Mouse (Mus musculus) midbrain, embryonic 14.5 days (tissue): ENCODE results near the gene Snap47. TPM values are rescaled to one million over a fixed set of nuclear protein-coding genes. Genes with fewer than 3 reads are reported as not detected.
A peak's percentile ranks its signal among the peaks of the same experiment; 100 is the strongest.
"Not testable (repeated sequence)": the region's sequence is repeated elsewhere in the genome, so short reads cannot be mapped to it uniquely, and the experiment has no call there.

Source experiments
- ATAC-seq: fragments of 200-750 bp; cut with Nextera tagmentation; 2 replicates; pipeline ENCODE4 v1.8.0; 2017; ENCODE audit warnings: moderate number of reproducible peaks, moderate library complexity; ENCODE audit not compliant: low FRiP score, low TSS enrichment
- DNase-seq: peaks from one replicate; pipeline ENCODE4 v3.0.0-alpha.2; 2015
- H3K27ac ChIP-seq: fragments of 300-500 bp; sonication (generic); replicated peaks from 2 replicates; pipeline ENCODE4 v1.5.1; 2014; ENCODE audit warnings: mild to moderate bottlenecking, low read depth, low read length, moderate library complexity
- H3K27me3 ChIP-seq: fragments of 300-500 bp; sonication (generic); 2 replicates; pipeline ENCODE4 v1.6.1; 2014; ENCODE audit warnings: low read length, control low read depth, mixed read lengths; ENCODE audit not compliant: control insufficient read depth, insufficient read depth
- H3K36me3 ChIP-seq: fragments of 300-500 bp; sonication (generic); 2 replicates; pipeline ENCODE4 v1.6.1; 2014; ENCODE audit warnings: low read length, control low read depth; ENCODE audit not compliant: control insufficient read depth, insufficient read depth
- H3K4me1 ChIP-seq: fragments of 300-500 bp; sonication (generic); 2 replicates; pipeline ENCODE4 v1.6.1; 2014; ENCODE audit warnings: mild to moderate bottlenecking, antibody characterized with exemption, low read length, control low read depth; ENCODE audit not compliant: control insufficient read depth, insufficient read depth
- H3K4me2 ChIP-seq: fragments of 300-500 bp; sonication (generic); 2 replicates; pipeline ENCODE4 v1.6.1; 2014; ENCODE audit warnings: mild to moderate bottlenecking, low read length, moderate library complexity
- H3K4me3 ChIP-seq: fragments of 300-500 bp; sonication (generic); replicated peaks from 2 replicates; pipeline ENCODE4 v1.5.1; 2014; ENCODE audit warnings: low read depth, low read length
- H3K9ac ChIP-seq: fragments of 300-500 bp; sonication (generic); replicated peaks from 2 replicates; pipeline ENCODE4 v1.6.1; 2014; ENCODE audit warnings: mild to moderate bottlenecking, low read length, moderate library complexity
- H3K9me3 ChIP-seq: fragments of 300-500 bp; sonication (generic); 2 replicates; pipeline ENCODE4 v1.6.1; 2016; ENCODE audit warnings: low read length, control low read depth, mixed read lengths; ENCODE audit not compliant: control insufficient read depth
- WGBS: fragments of 180-500 bp; shearing (Covaris S2); extraction: QIAGEN DNeasy Blood & Tissue Kit; methylation state at CpG from one replicate; pipeline ENCODE4 v1.1.7; 2014; 5-methylcytosine and 5-hydroxymethylcytosine counted together
- polyA plus RNA-seq: library from polyadenylated mRNA; unstranded; fragments of >200 nt; fragmentation: Nextera tagmentation; extraction: Ambion mirVana; gene quantifications from 2 replicates; pipeline ENCODE4 v1.2.1, GENCODE M21; 2014

Gene Snap47
- polyA plus RNA-seq, 1 experiment from 2014 or later, result 525 TPM

GRCm38 (mm10) chr11:59377999-59378398 lies 73.0 kb downstream of the Snap47 start:
- Histone ChIP-seq H3K4me3 (no peak overlapping the region), H3K9ac (no peak overlapping the region), H3K27ac (no peak overlapping the region), H3K9me3 (no peaks in the 10 kb centered on the region), H3K4me1 (no peaks in the 10 kb centered on the region), H3K27me3 (no peaks in the 10 kb centered on the region), H3K36me3 (no peaks in the 10 kb centered on the region), H3K4me2 (no peak overlapping the region)
- DNase-seq (no peak), ATAC-seq (no peak)
- 86% methylated on average over 3 of the region's 3 CpGs for WGBS

- ATAC-seq (no peak), DNase-seq (no peak)
- H3K9ac ChIP-seq, result no peak within 1 kb of the TSS
- H3K27ac ChIP-seq, result no peak within 1 kb of the TSS
- H3K4me1 ChIP-seq, result no peaks in the 10 kb centered on the region
- H3K9me3 ChIP-seq, result no peaks in the 10 kb centered on the region
- H3K4me3 ChIP-seq, result no peak within 1 kb of the TSS
- H3K36me3 ChIP-seq, result no peaks in the 10 kb centered on the region
- WGBS, result 84% methylated on average over 16 of the region's 16 CpGs
- no peaks in the 10 kb centered on the region for H3K27me3 ChIP-seq
- no peak within 1 kb of the TSS for H3K4me2 ChIP-seq
Observed at GRCm38 (mm10) chr11:59375475-59375874, 75.5 kb downstream of the Snap47 start, which contains the start of gene Prss38. TSS of gene Prss38 (minus strand) at chr11:59375657.

GRCm38 (mm10) chr11:59369848-59370247 lies 81.1 kb downstream of the Snap47 start:
- Histone ChIP-seq H3K36me3 (no peaks in the 10 kb centered on the region), H3K4me1 (no peaks in the 10 kb centered on the region), H3K9me3 (no peaks in the 10 kb centered on the region), H3K27me3 (no peaks in the 10 kb centered on the region), H3K9ac (no peak overlapping the region), H3K4me2 (no peak overlapping the region), H3K4me3 (no peak overlapping the region), H3K27ac (no peak overlapping the region)
- DNase-seq, result no peak
- ATAC-seq, result no peak
- 78% methylated on average over 11 of the region's 11 CpGs for WGBS

GRCm38 (mm10) chr11:59367955-59368354 lies 83.0 kb downstream of the Snap47 start:
- not testable (repeated sequence) for H3K4me1 ChIP-seq, H3K9ac ChIP-seq, H3K36me3 ChIP-seq, H3K4me3 ChIP-seq, H3K4me2 ChIP-seq, H3K27ac ChIP-seq, H3K27me3 ChIP-seq, ATAC-seq, DNase-seq, H3K9me3 ChIP-seq
- WGBS, result 85% methylated on average over 4 of the region's 4 CpGs

- Histone ChIP-seq H3K27ac (no peak overlapping the region), H3K4me2 (no peak overlapping the region), H3K4me1 (no peaks in the 10 kb centered on the region), H3K9me3 (no peaks in the 10 kb centered on the region), H3K4me3 (no peak overlapping the region), H3K27me3 (no peaks in the 10 kb centered on the region), H3K9ac (no peak overlapping the region), H3K36me3 (no peaks in the 10 kb centered on the region)
- ATAC-seq, result no peak
- 26% methylated on average over 3 of the region's 3 CpGs for WGBS
- DNase-seq, result peak; percentile 41
Observed at GRCm38 (mm10) chr11:59366633-59367032, 84.4 kb downstream of the Snap47 start.

GRCm38 (mm10) chr11:59366031-59366430 lies 85.0 kb downstream of the Snap47 start:
- DNase-seq, result peak; percentile 56

GRCm38 (mm10) chr11:59364417-59364816 lies 86.6 kb downstream of the Snap47 start:
- H3K36me3 ChIP-seq, result no peaks in the 10 kb centered on the region
- ATAC-seq (no peak), DNase-seq (no peak)
- no peak overlapping the region for H3K4me3 ChIP-seq
- H3K9ac ChIP-seq, result no peak overlapping the region
- H3K9me3 ChIP-seq, result no peaks in the 10 kb centered on the region
- no peaks in the 10 kb centered on the region for H3K4me1 ChIP-seq
- no peaks in the 10 kb centered on the region for H3K27me3 ChIP-seq
- 70% methylated on average over 3 of the region's 3 CpGs for WGBS
- H3K27ac ChIP-seq, result no peak overlapping the region
- no peak overlapping the region for H3K4me2 ChIP-seq

More at GRCm38 (mm10) chr11:59366031-59366430, 85.0 kb downstream of the Snap47 start:
- ATAC-seq, result no peak
- no peaks in the 10 kb centered on the region for H3K4me1 ChIP-seq
- no peaks in the 10 kb centered on the region for H3K36me3 ChIP-seq
- H3K27ac ChIP-seq, result no peak overlapping the region
- no peak overlapping the region for H3K4me2 ChIP-seq
- WGBS, result 41% methylated on average over 3 of the region's 3 CpGs
- H3K9me3 ChIP-seq, result no peaks in the 10 kb centered on the region
- no peaks in the 10 kb centered on the region for H3K27me3 ChIP-seq
- no peak overlapping the region for H3K9ac ChIP-seq
- no peak overlapping the region for H3K4me3 ChIP-seq

GRCm38 (mm10) chr11:59364007-59364406 lies 87.0 kb downstream of the Snap47 start:
- WGBS, result 88% methylated on average over 9 of the region's 9 CpGs
- DNase-seq (no peak), ATAC-seq (no peak)
- H3K36me3 ChIP-seq, result no peaks in the 10 kb centered on the region
- no peak overlapping the region for H3K9ac ChIP-seq
- no peak overlapping the region for H3K27ac ChIP-seq
- H3K4me2 ChIP-seq, result no peak overlapping the region
- H3K4me3 ChIP-seq, result no peak overlapping the region
- H3K9me3 ChIP-seq, result no peaks in the 10 kb centered on the region
- H3K27me3 ChIP-seq, result no peaks in the 10 kb centered on the region
- H3K4me1 ChIP-seq, result no peaks in the 10 kb centered on the region

GRCm38 (mm10) chr11:59361291-59361690 lies 89.7 kb downstream of the Snap47 start:
- H3K4me1 ChIP-seq, result no peaks in the 10 kb centered on the region
- WGBS, result 91% methylated on average over 9 of the region's 9 CpGs
- H3K9ac ChIP-seq, result no peak overlapping the region
- H3K4me3 ChIP-seq, result no peak overlapping the region
- H3K27me3 ChIP-seq, result no peaks in the 10 kb centered on the region
- H3K36me3 ChIP-seq, result no peaks in the 10 kb centered on the region
- no peaks in the 10 kb centered on the region for H3K9me3 ChIP-seq
- ATAC-seq (no peak), DNase-seq (no peak)
- no peak overlapping the region for H3K4me2 ChIP-seq
- H3K27ac ChIP-seq, result no peak overlapping the region
